Comparison of ENCODE assay signal across 24 mouse cellular contexts in the genomic region with DNA sequence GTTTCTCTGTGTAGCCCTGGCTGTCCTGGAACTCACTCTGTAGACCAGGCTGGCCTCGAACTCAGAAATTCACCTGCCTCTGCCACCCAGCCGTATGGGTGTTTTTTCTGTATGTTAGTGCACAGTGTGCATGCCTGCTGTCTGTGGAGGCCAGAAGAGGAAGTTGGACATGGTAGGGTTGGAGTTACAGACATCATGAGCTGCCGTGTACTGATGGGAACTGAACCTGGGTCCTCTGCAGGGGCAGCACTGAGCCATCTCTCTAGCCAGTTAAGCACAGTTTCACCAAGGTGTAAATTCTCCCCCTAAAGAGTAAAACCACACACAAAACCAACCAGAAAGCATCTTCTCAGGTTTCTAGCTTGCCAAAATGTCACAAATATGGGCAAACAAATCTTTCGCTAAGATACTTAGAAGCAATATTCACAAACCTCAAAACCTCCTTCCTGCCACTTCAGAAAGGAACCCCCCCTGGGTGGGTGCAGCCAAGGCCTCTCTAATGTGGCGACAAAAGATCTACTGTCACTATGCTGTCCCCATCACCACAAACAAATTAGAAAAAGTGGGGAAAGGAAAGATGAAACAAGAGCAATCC. TPM values are rescaled to one million over a fixed set of nuclear protein-coding genes. Genes with fewer than 3 reads are reported as not detected.
DNase-seq lines count a peak whose midpoint lies in the region; ATAC-seq and TF ChIP-seq lines count a peak whose summit lies in the region.
"Had no signal": no experiment of that assay in that cellular context is flagged by ENCODE, and none has a peak within 500 bp of the region (broad histone marks: within the 10 kb centered on the region; RNA-seq: fewer than 3 reads in every experiment).

No protein-coding gene starts in this region.

- DNase-seq in spleen, postnatal 36 days (ENCODE audit: low spot score in 2 of 2), result peak; percentile 46 to 50
- DNase-seq in spleen, postnatal 4 days (ENCODE audit: low spot score in 2 of 2), result no peak
- peak; percentile 74 for DNase-seq in thymus, adult 2 months
- no peak for DNase-seq in layer of hippocampus, postnatal 36 days
- DNase-seq in c-Kit-positive CD71-positive TER-119-positive erythroid progenitor cells, embryonic 14.5 days (ENCODE audit: low spot score), result no peak
- DNase-seq in right cerebral cortex, postnatal 36 days (ENCODE audit: low spot score in 2 of 2), result no peak
- DNase-seq: cerebellum, postnatal 14 days; gastrocnemius, adult 2 months; heart, adult 18-20 months; lung, postnatal 36 days; retina, postnatal 1 day had no signal

- no peak for TF ChIP-seq CTCF in thymus, adult 2 months (IDR thresholded peaks at IDR 0.05; ENCODE audit: borderline replicate concordance, control insufficient read depth, extremely low read depth, insufficient read depth, low read length, poor library complexity)

- no peaks in the 10 kb centered on the region for H3K36me3 ChIP-seq in thymus, adult 2 months (ENCODE audit: control insufficient read depth, insufficient read depth, low read length)
- H3K36me3 ChIP-seq in kidney, embryonic 15.5 days, result no peaks in the 10 kb centered on the region
- H3K36me3 ChIP-seq: hindbrain, embryonic 15.5 days; limb, embryonic 13.5 days; liver, embryonic 15.5 days; midbrain, embryonic 15.5 days; neural tube, embryonic 12.5 days had no signal

- no peak overlapping the region for H3K9ac ChIP-seq in kidney, embryonic 15.5 days
- H3K9ac ChIP-seq: hindbrain, embryonic 15.5 days; limb, embryonic 13.5 days; liver, embryonic 15.5 days; midbrain, embryonic 15.5 days; neural tube, embryonic 12.5 days had no signal

- WGBS in thymus, adult 2 months, result 20% methylated on average over 5 of the region's 5 CpGs
- WGBS in kidney, embryonic 15.5 days, result 91% methylated on average over 5 of the region's 5 CpGs

- no peak overlapping the region for H3K4me2 ChIP-seq in kidney, embryonic 15.5 days
- H3K4me2 ChIP-seq: hindbrain, embryonic 15.5 days; limb, embryonic 13.5 days; liver, embryonic 15.5 days; midbrain, embryonic 15.5 days; neural tube, embryonic 12.5 days had no signal

- no peak for TF ChIP-seq POLR2A in thymus, adult 2 months (IDR thresholded peaks at IDR 0.05; ENCODE audit: control insufficient read depth, extremely low read depth, insufficient read depth, low read length, poor library complexity)

- peaks cover 22% of the 10 kb centered on the region for H3K4me1 ChIP-seq in thymus, adult 2 months (replicated peaks; ENCODE audit: control insufficient read depth, insufficient read depth, low read length)
- H3K4me1 ChIP-seq in kidney, embryonic 15.5 days, result peaks cover 11% of the 10 kb centered on the region
- H3K4me1 ChIP-seq: hindbrain, embryonic 15.5 days; midbrain, embryonic 15.5 days had no signal

- H3K27ac ChIP-seq in thymus, adult 2 months (ENCODE audit: control insufficient read depth, insufficient read depth, low read length), result no peak overlapping the region
- no peak overlapping the region for H3K27ac ChIP-seq in kidney, embryonic 15.5 days
- H3K27ac ChIP-seq: gastrocnemius, adult 2 months; hindbrain, embryonic 15.5 days; limb, embryonic 13.5 days; liver, embryonic 15.5 days; midbrain, embryonic 15.5 days; neural tube, embryonic 12.5 days had no signal

- no peaks in the 10 kb centered on the region; the same call in 1 of the 2 replicates for H3K27me3 ChIP-seq in thymus, adult 2 months (ENCODE audit: control insufficient read depth, insufficient read depth, low read length)
- no peaks in the 10 kb centered on the region for H3K27me3 ChIP-seq in kidney, embryonic 15.5 days
- H3K27me3 ChIP-seq: hindbrain, embryonic 15.5 days; limb, embryonic 13.5 days; liver, embryonic 15.5 days; midbrain, embryonic 15.5 days; neural tube, embryonic 12.5 days had no signal

- H3K4me3 ChIP-seq in thymus, adult 2 months (ENCODE audit: control insufficient read depth, insufficient read depth, low read length), result no peak overlapping the region
- no peak overlapping the region for H3K4me3 ChIP-seq in kidney, embryonic 15.5 days (replicated peaks)
- H3K4me3 ChIP-seq: gastrocnemius, adult 2 months; hindbrain, embryonic 15.5 days; limb, embryonic 13.5 days; liver, embryonic 15.5 days; midbrain, embryonic 15.5 days; neural tube, embryonic 12.5 days had no signal

- peak; percentile 89 for ATAC-seq in inflammation-experienced regulatory T-cells, adult 6 months
- no peak for ATAC-seq in kidney, embryonic 15.5 days (replicated peaks; ENCODE audit: low FRiP score)
- ATAC-seq: forebrain, embryonic 16.5 days; midbrain, embryonic 15.5 days had no signal

- no peaks in the 10 kb centered on the region for H3K9me3 ChIP-seq in kidney, embryonic 15.5 days (replicated peaks)
- H3K9me3 ChIP-seq: hindbrain, embryonic 15.5 days; limb, embryonic 13.5 days; liver, embryonic 15.5 days; midbrain, embryonic 15.5 days; neural tube, embryonic 12.5 days had no signal

RNA-seq across cellular contexts. Expression of a gene that starts 12.0 kb away (rescaled TPM):
- polyA plus RNA-seq in inflammation-experienced regulatory T-cells, adult 6 months (2017; shearing (Covaris generic)), result 1 to 10 TPM; 7.6 to 9.2 (median 9.1) TPM
- polyA plus RNA-seq in thymus, adult 2 months (2012; rRNA removed), result 19.3 and 28.1 TPM in 2 replicates
- 4.2 and 4.9 TPM in 2 replicates for polyA plus RNA-seq in kidney, embryonic 15.5 days (2015; fragmentation: Nextera tagmentation; extraction: Ambion mirVana)
- total RNA-seq in layer of hippocampus, postnatal 36 days (2021), result 10 to 100 TPM; 48.2 to 62.2 TPM

RNA-seq across cellular contexts. Expression of a gene that starts 20.2 kb away (rescaled TPM):
- 10 to 100 TPM in 1 of 3 experiments, 1 to 10 TPM in 2; 9.6 to 10.5 (median 9.9) TPM for polyA plus RNA-seq in inflammation-experienced regulatory T-cells, adult 6 months (2017; shearing (Covaris generic))
- polyA plus RNA-seq in thymus, adult 2 months (2012; rRNA removed), result 23.7 and 28.5 TPM in 2 replicates
- polyA plus RNA-seq in kidney, embryonic 15.5 days (2015; fragmentation: Nextera tagmentation; extraction: Ambion mirVana), result 59.3 and 59.7 TPM in 2 replicates
- 10 to 100 TPM; 29.0 to 32.8 TPM for total RNA-seq in layer of hippocampus, postnatal 36 days (2021)

RNA-seq across cellular contexts. Expression of a gene that starts 40.0 kb away (rescaled TPM):
- polyA plus RNA-seq in inflammation-experienced regulatory T-cells, adult 6 months (2017; shearing (Covaris generic)), result not detected
- polyA plus RNA-seq in thymus, adult 2 months (2012; rRNA removed), result 0.09 and 0.15 TPM in 2 replicates
- 0.08 TPM in 1 of 2 replicates, not detected in the other for polyA plus RNA-seq in kidney, embryonic 15.5 days (2015; fragmentation: Nextera tagmentation; extraction: Ambion mirVana)
- total RNA-seq in layer of hippocampus, postnatal 36 days (2021), result not detected
- total RNA-seq: adrenal gland, postnatal 4 days; gastrocnemius, adult 2 months; heart, adult 18-20 months; layer of hippocampus, adult 18-20 months had no signal
- polyA plus RNA-seq: embryonic facial prominence, embryonic 11.5 days; forebrain, embryonic 16.5 days; heart, postnatal 0 days; limb, embryonic 13.5 days; liver, embryonic 15.5 days; midbrain, embryonic 15.5 days; neural tube, embryonic 12.5 days; spleen, adult 2 months had no signal

Comparison
In these comparisons a context has a peak if more than half of its experiments do, and no peak if none do; other contexts are left out.
1. DNase-seq: peak in spleen, postnatal 36 days (2 of 2) and thymus, adult 2 months (single experiment); none in spleen, postnatal 4 days (0 of 2), layer of hippocampus, postnatal 36 days (0 of 2), c-Kit-positive CD71-positive TER-119-positive erythroid progenitor cells, embryonic 14.5 days (single experiment) and right cerebral cortex, postnatal 36 days (0 of 2).